Mouse (Mus musculus) bone marrow macrophage, adult 2 months (primary cell): ENCODE measurements around the gene Sirt6.

Source experiments
- CTCF ChIP-seq: IDR thresholded peaks from 2 replicates; pipeline ENCODE4 v1.5.1; 2012; ENCODE audit warnings: low read depth, mild to moderate bottlenecking, low read length, moderate library complexity
- POLR2A ChIP-seq: IDR thresholded peaks from 2 replicates; pipeline ENCODE4 v1.6.1; 2012; ENCODE audit warnings: mild to moderate bottlenecking, low read depth, low read length, borderline replicate concordance

GRCm38 (mm10) chr10:81605974-81606751 is 21.4 kb downstream of the Sirt6 start, which contains the start of gene BC025920:
- TF ChIP-seq CTCF (no peak), POLR2A (no peak)
